In genomic region chr13:111903931-111904330, GRCm38 (mm10) we compare ENCODE assay signal across 14 mouse cellular contexts.
"Had no signal": no experiment of that assay in that cellular context is flagged by ENCODE, and none has a peak within 500 bp of the region (broad histone marks: within the 10 kb centered on the region; RNA-seq: fewer than 3 reads in every experiment).

No protein-coding gene starts in this region.

- H3K9me3 ChIP-seq: limb, embryonic 12.5 days; midbrain, embryonic 12.5 days had no signal

- H3K4me3 ChIP-seq: limb, embryonic 12.5 days; midbrain, embryonic 12.5 days had no signal

- H3K4me2 ChIP-seq: lung, embryonic 14.5 days had no signal

- H3K9ac ChIP-seq: limb, embryonic 12.5 days; lung, embryonic 14.5 days; midbrain, embryonic 12.5 days had no signal

- H3K27ac ChIP-seq: layer of hippocampus, adult 2 months; limb, embryonic 12.5 days had no signal

- DNase-seq: kidney, adult 9 months; kidney, postnatal 10 days; kidney, postnatal 4 days; lung, embryonic 14.5 days; lung, postnatal 10 days; lung, postnatal 4 days; right cerebral cortex, adult 18-20 months; right cerebral cortex, postnatal 25 days; thymus, postnatal 36 days had no signal

- H3K27me3 ChIP-seq: limb, embryonic 12.5 days; midbrain, embryonic 12.5 days had no signal

- ATAC-seq: inflammation-experienced regulatory T-cells, adult 6 months; intestine, postnatal 0 days had no signal

- H3K36me3 ChIP-seq: limb, embryonic 12.5 days; midbrain, embryonic 12.5 days had no signal
